Mouse (Mus musculus) CD4-positive, CD25-positive, alpha-beta regulatory T cell, adult 4 months (primary cell): ENCODE results near the gene Mical3. TPM values are rescaled to one million over a fixed set of nuclear protein-coding genes. Genes with fewer than 3 reads are reported as not detected.

ENCODE experiments used
- ATAC-seq: one replicate; pipeline ENCODE4 v1.8.0; 2017
- polyA plus RNA-seq, 2 experiments: library from polyadenylated mRNA; unstranded; fragments of 100-300 nt; shearing (Covaris generic); gene quantifications; one replicate each; pipeline ENCODE4 v1.2.1; 2017

Mical3 gene
- polyA plus RNA-seq, 2 experiments from 2014 or later = 9.9 to 11.8 TPM

DNA sequence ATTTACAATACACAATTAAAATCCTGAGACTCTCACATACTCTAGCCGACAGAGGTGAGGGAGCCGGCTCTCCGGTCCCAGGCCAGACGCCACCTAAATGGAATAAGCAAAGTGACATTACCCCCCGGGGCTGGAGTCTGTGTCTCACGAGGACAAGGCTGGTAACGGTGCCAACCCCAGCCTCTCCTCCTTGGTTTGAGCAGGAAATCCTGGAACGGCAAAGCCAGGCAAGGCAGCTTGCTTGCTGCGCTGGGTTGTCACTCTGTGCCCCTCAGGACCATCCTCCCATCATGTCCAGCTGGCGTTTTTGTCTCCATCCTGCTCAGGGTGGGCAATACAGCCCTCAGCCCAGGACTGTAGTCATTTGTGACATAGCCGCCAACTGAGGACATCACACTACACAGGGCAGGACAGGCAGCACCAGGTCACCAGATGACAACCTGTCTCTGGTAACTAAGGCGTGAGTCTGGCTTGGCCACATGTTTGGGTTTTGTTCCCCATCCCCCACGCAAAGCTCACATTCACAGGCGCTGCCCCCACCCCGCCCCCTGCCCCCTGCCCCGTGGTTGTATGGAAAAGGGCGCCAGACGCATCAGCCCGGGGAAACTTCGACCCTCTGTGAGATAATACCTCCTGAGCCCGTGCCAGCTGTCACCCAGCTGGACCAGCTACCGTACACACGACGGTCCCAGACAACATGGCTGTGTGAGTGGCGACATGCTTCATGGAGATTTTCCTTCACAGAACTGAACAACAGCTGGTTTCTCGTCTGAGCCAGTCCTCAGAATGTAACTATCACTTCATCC, 49.3 kb downstream of the Mical3 start:
- no peak for ATAC-seq

DNA sequence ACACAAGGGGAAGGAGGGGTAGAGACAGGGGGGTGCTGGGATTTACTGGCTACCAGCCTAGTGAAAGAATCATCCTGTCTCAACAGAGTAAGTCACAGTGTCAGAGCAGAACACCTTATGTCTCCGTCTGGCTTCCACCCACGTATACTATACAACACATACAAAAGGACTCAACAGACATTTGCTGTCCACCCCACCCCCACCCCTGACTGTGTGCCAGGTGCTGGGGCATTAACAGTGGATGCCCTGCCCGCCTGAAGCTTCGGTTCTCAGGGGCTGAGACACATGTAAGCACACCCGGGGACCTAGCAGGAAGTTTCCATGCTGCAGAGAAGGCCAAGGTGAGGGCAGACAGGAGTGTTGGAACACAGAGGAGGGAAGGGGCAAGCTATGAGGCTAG, 52.6 kb downstream of the Mical3 start:
- no peak for ATAC-seq

DNA sequence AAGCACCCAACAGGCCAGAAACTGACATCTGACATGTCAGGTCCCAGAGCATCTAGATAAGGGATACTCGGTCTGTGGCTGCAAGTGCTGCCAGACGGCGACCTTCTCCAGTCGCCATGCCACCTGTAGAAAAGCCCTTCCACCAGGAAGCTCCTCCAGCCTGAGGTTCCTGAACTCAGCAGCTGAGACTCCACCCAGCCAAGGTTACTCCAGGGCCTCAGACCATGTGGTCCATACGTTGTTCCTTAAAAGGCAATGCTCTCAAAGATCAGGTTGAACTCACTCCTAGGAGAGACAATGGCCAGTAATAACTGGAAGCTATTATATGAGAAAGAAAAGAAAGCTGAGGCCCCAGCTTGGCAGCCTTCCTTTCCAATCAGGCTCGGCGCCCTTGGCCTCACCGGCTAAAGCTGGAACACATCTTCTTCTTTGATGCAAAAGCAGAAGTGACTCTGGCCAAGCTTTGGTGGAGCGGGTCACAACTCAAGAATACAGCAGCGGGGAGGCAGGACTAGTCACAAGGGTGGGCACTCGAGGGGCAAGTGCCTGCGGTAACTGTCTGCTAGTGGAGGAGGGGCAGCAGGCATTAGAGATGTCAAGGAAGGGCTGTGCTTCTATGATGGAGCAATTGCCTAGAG, 53.8 kb downstream of the Mical3 start:
- no peak for ATAC-seq

DNA sequence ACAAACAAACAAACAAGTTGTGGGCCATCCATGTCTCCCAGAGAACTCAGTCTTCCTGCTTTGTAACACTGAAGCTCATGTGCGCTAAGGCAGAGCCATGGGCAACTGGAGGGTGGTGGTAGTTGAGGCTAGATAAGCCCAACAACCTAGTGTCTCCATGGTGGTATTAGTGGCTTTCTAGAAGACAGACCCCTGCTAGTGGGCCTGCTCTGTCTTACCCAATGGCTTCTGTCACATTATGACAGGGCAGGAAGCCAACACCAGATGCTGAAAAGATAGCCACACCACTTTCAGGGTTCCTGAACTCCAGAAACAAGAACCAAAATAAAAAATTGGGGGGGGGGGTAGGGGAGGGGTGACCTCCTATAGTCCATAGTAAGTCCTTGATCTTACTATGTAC, 55.0 kb downstream of the Mical3 start:
- no peak for ATAC-seq

DNA sequence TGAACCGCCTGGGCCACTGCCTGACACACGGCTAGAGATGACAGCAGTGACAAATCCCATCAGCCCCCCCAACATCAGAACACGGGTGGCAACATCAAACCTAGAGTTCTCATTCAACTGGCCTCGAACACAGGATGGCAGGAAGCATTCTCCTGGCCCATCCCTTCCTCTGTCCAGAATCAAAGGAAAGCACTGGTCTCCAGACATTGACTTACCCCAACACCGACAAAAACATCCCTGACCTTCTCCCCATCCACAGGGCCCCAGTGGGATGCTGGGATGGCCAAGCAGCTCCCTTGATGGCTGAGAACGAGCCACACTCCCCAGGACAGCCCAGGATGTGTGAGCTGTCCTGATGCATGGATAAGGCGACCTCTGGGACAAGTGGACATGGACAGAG, 57.5 kb downstream of the Mical3 start:
- ATAC-seq = no peak

DNA sequence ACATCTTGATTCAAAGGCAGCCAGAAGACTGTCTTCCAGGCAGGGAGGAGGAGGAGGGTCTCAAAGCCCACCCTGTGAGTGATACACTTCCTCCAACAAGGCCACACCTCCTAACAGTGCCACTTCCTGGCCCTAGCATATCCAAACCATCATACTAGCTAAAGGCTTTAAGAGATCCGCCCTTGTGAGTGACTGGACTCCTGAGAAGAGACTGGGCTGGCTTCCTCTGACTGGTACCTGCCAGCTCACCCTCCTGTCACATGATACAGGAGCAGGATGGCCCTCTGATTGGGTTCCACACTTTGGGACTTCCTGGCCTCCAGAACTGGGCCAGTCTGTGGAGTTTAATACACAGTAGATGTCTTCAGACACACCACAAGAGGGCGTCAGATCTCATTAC, 58.2 kb downstream of the Mical3 start:
- ATAC-seq = peak; percentile 69

DNA sequence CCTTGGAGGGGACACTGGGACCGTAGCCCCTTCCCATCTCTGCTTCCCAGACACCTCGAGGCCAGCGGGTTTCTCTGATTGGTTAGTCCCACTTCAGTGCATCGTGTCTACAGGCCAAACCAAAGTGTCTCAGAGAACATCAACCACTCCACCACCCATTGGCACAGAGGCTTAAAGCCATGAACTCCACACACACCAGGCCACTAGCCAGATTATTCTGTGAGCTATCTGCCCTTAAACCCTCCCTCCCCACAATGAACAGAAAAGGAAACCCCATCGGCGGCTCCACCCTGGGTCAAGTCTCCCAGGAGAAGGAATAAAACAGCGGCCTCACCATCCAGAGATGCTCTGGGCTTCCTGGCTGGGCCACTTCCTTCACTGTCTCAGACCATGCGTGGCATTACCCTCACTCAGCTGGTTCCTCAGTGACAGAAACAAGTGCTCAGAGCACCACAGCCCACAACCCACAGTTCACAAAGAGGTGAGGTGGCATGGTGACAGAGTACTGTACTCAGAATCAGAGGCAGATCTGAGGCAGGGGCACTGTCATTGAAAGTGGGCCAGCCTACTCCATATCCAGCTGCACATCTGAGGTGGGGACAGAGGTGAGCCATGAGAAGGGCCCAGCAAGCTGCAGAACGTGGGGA, 60.1 kb downstream of the Mical3 start:
- ATAC-seq = peak; percentile 60

DNA sequence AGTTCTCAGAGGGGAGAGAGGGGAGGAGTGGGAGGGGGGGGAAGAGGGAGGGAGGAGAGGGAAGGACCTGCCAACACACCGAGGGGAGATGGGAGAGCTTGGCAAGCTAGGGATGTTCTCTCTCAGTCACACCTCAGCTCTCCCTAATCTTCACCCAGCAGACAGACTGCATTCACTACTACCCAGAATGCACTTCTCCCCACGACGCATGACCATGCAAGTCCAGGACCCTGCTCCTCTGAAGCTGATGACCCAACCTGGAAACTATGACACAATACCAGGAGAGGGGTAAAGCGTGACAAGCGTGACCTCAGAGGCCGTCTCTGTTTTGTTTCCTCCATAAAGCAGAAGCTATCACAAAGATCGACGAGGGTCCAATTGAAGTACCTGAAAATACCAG, 61.6 kb downstream of the Mical3 start:
- no peak for ATAC-seq

DNA sequence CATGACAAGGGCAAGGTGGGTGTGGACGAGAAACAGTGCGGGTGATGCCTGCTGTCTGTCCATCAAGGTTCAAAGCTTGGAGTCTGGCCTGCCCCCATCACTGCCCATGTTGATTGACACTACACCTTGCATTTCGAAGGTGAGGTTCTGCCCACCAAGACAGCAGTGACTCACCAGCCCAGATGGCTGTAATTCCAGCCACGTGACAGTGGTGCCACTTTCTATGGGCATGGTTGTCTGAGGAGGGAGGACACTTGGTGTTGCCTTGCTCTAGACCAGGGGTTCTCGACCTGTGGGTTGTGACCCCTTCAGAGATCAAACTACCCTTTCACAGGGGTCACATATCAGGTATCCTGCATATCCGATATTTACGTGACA, 62.7 kb downstream of the Mical3 start:
- no peak for ATAC-seq

DNA sequence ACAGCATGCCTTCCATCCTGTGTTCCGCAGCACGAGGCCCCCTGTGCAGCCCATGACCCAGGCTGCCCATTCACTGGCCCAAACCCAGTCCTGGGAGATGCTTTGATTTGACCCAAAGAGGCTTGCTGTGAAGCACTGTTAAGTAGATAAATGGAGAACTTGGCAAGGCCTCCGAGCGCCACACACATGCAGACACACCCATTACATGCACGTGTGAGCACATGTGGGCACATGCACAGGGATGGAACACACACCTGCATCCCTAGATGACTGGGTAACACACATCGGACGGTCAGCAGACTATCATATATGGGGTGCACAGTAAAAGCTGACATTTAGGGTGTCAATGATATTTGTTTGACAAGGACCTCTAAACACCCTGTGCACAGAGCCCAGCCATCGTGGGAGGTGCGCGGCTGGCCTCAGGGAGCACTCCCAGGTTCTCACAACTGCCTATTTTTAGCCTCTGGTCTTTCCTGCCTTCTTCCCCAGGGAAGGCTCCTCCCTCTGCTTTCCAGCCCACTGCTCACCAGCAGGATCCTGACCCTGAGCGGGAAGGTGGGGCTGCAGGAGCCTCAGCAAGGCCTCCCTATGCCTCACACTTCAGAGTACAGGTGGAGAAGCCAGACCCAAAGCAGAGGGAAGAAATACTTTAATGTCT, 63.2 kb downstream of the Mical3 start:
- no peak for ATAC-seq

DNA sequence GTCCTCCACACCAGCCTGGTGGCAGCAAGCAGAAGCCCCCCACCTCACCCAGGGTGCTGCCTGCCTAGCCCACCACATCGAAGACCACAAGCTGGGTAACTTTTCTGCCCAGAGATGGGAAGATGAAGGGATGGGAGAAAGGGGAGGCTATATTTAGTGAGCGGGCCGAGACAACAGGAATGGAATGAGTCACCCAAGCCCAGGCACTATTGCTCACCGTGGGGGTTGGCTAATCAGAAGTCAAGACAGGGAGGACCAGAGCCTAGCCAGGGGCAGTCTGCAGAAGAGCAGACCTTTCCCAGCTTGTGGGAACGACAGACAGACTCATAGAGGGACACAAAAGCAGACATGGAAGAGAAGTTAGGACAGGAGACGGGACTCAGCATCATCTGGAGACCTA, 64.0 kb downstream of the Mical3 start:
- no peak for ATAC-seq

DNA sequence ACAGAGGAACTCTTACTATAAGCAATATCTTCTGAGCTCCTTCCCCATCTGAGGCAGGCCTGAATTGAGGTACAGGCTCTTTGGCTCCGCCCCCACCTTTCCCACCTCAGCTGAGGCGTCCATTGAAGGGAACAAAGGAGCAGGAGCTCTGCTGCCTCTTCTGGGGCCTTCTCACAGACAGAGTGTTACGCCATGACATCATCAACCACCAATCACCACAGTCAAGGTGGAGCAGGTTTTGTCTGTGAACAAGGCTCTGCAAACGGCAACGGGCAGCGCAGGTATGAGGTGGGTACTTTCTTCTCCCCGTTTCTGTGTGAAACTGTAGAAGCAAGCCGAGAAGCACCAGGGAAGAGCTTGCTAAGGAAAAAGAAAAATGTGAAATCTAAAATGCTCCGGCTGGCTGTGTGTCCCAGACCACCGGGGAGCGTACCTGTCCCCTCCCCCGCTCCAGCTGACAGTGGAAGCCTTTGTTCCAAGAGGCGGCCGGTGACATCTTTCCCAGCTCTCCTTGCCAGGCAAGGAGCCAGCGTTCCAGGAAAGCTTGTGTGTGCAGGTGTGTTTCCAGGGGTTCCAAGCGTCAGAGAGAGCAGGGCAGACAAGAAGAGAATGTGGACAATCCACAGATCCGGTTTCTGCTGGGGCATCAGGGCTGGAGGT, 66.3 kb downstream of the Mical3 start:
- no peak for ATAC-seq

DNA sequence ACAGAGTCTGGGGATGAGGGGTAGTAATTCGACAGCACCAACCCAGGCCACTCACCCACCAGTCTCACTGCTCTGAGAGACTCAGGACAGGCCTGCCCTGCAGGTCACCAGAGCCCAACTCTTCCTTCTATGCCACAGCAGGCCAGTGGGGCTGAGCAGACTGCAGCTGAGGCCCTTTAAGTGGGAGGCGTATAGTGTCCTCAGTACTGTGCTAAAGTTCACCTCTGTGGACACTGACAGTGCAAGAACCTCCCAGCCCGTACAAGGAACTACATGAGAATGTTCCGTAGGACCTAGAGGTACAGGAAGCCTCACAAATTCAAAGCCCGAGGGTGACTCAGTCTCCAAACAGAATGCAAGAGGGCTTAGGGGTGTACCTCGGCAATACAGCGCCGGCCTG, 67.0 kb downstream of the Mical3 start:
- no peak for ATAC-seq

DNA sequence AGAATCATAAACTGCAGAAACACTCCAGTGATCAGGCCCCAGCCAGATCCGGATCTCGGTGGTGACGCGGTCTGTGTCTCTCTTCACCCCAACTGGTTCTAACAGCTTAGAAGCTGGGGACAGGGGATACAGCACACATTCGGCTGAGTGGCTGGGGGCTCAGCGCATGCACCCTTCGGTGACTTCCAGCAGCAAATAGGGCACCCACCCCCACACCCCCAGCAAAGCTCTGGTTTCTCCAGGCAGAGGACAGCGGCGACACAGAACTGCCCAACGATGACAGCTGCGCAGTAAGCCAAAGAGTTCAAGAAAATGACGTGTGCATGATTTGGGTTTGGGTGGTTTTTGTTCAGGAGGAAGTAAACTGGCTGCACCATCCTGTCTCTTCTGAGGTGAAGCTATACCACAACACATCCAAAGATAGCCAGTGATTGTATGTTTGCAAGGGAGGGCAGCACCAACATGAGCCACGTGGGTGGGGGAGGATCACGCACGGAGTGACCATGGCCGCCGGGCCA, 67.8 kb downstream of the Mical3 start:
- peak; percentile 87 for ATAC-seq

DNA sequence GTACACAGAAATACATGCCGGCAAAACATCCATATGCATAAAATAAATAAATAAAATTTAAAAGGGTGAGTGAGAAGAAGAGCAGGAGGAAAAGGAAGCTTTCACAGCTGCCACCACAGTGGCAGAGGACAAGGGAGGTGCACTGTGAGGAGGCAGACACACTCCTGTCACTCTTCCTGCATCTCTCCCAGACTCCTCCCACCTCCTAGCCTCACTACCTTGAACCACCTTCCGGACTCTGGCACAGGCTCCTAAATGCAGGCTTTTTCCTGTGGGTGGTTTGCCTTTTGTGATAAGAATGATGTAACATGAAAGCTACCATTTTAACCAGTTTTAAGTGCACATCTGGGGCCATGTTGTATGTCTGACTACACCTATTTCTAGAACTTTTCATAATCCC, 72.8 kb downstream of the Mical3 start:
- peak; percentile 12 for ATAC-seq

DNA sequence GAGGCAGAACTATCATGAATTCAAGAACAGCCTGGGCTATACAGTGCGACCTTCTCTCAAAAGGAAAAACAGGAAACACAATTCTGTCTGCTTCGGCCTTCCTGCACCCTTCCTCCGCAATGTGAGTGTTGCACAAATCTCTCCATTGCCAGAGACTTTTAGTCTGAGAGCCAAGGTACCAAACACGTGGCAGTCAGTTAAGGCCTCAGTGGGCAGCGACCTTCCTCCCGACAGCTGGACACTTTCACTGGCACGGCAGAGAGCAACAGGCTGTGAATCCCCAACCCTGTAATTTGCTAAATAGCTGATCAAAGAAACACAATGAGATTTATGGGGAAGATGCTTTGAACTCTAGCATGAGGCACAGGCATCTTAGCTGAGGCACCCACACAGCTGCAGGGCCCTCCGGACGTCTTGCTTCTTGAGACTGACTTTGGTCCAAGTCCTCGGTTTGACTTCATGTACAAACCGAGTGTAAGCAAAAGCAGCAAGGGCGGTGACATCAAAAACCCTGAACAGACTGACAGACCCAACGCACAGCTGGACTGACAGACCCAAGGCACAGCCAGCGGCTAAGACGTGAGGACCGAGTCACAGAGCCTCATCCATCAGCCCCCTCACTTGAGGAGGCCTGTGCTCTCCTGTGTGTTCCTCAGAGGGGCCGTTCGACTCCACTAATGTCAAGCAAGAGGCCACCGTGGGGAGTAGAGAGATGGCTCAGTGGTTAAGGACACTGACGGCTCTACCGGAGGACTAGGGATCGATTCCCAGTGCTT, 73.4 kb downstream of the Mical3 start:
- ATAC-seq = no peak

DNA sequence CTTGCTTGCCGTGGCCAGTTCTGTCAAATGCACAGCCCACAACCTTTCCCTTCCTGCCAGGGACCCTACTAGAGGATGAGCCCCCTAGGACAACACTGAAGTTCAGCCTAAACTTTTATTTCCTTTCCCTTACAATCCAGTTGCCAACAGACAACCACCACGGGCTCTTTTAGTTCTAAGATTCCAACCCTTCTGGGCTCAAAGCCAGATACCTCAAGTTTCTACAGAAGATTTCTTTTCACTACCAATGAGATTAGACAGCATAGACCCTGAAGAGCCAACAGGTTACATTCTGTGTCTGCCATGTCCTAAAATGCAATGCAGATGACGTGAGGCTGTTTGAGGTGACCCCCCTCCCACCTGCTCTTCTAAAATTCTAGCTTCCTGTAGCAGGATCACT, 75.3 kb downstream of the Mical3 start:
- ATAC-seq = no peak

DNA sequence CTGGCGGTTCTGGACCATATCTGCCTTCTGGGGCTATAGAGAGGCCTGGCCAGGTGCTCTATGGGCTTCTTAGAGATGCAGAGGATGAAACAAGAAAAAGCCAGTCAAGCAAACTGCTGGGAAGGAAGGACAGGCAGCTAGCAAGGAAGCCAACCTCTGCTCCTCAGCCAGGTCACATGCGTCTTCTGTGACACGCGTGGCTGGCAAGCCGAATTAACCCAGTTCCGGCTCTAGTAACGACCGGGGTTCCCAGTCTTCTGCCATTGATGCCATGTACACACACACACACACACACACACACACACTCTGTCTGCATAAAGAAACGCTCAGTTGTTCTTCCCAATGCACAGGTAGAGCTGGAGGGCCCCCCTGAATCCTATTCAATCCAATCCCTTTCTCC, 75.9 kb downstream of the Mical3 start:
- no peak for ATAC-seq

DNA sequence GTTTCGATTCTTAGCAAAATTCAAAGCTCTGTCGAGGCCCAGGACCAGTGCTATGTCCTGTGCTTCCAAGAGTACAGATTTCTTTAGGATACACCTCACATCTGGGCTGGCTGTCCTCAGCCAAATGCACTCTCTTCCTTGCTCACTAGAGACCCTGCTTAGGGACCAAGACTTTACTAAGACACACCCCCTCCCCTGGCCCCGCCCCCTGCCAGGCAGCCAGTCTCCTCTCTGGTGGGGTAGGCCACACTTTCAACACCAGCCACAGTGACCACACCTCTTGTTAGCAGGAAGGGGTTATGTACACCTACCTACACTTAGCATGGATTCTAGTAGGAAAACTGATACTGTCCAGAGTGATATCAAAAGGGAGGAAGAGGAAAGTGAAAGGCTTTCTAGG, 76.5 kb downstream of the Mical3 start:
- no peak for ATAC-seq

DNA sequence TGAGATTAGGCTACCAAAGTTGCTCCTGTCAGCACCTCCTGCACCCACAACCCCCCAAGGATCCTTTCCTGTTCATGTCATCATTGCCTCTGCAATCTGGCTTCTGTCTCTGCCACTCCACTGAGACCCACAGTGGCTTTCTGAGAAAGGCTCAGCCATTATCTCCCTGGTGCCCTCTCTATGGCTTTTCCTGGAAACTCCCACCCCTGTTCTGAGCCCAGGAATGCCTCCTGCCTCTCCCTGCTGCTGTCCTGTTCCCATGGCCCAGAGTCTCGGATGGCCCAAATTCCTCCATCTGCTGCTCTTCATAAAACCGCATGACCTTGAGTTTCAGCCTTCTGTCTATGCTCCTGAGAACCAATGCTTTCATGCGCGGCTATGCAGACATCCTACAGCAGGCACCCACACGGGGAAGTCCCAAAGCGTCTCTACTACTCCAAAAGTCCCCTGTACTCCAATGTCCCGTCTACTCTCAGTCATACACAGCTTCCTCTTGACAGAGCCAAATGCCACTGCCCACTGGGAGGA, 77.2 kb downstream of the Mical3 start:
- ATAC-seq = peak; percentile 93

DNA sequence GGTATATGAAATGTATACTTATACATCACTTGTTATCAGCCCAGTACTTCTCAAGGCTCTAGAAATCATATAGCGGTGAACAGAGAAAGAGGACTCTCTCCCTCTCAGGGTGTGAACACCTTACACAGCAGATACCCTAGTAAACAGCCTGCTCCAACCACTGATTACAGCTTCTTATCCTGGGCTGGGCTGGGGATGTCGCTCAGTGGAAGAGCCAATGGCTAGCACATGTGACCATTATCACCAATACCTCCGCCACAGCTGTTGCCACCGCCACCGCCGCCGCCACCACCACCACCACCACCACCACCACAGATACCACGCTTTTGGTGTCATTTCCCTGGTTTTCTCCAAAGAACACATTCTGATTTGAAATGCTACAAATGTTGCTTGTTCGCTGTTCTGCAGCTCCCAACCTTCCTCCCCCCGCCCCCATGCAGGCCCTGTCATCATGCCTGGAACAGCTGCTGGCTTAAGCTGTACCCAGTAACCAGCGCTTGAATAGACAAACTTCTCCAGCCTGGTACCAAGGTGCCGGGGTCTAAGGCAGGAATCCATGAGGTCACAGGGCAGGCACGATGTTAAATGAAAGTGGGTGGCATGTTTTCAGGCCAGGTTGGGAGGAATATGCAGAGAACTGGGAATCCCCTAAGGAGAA, 78.7 kb downstream of the Mical3 start:
- ATAC-seq = no peak
